Mouse (Mus musculus) small intestine, adult 2 months (tissue): ENCODE results near the gene Six5. TPM values are rescaled to one million over a fixed set of nuclear protein-coding genes. Genes with fewer than 3 reads are reported as not detected.
A peak's percentile ranks its signal among the peaks of the same experiment; 100 is the strongest.

Source experiments
- H3K27ac ChIP-seq: fragments of 200-500 bp; 2 replicates; pipeline ENCODE4 v1.5.1; 2012; ENCODE audit warnings: low read depth, low read length, control low read depth, inconsistent platforms; ENCODE audit not compliant: insufficient read depth
- H3K27me3 ChIP-seq: fragments of 200-500 bp; 2 replicates; pipeline ENCODE4 v1.6.1; 2012; ENCODE audit warnings: mild to moderate bottlenecking, moderate library complexity, low read length, inconsistent platforms; ENCODE audit not compliant: control insufficient read depth, insufficient read depth
- H3K36me3 ChIP-seq: fragments of 200-500 bp; 2 replicates; pipeline ENCODE4 v1.6.1; 2012; ENCODE audit warnings: mild to moderate bottlenecking, low read length, control low read depth, inconsistent platforms; ENCODE audit not compliant: control insufficient read depth, insufficient read depth
- H3K4me1 ChIP-seq: fragments of 200-500 bp; 2 replicates; pipeline ENCODE4 v1.6.1; 2012; ENCODE audit warnings: low read length, inconsistent platforms, mixed read lengths; ENCODE audit not compliant: control insufficient read depth, insufficient read depth, insufficient read length
- H3K4me3 ChIP-seq: fragments of 200-500 bp; 2 replicates; pipeline ENCODE4 v1.5.1; 2012; ENCODE audit warnings: low read depth, mild to moderate bottlenecking, control low read depth, inconsistent platforms, low read length, moderate library complexity
- CTCF ChIP-seq: fragments of 200-500 bp; IDR thresholded peaks from 2 replicates; pipeline ENCODE4 v1.5.1; 2012; ENCODE audit warnings: low read depth, mild to moderate bottlenecking, control low read depth, inconsistent platforms, low read length, moderate library complexity, mixed read lengths; ENCODE audit not compliant: insufficient replicate concordance, insufficient read length; ENCODE audit errors: extremely low read depth
- POLR2A ChIP-seq: fragments of 200-500 bp; IDR thresholded peaks from 2 replicates; pipeline ENCODE4 v1.6.1; 2012; ENCODE audit warnings: low read depth, mild to moderate bottlenecking, control low read depth, inconsistent platforms, low read length, moderate library complexity
- WGBS: fragments of 180-500 bp; shearing (Covaris S2); methylation state at CpG from one replicate; pipeline ENCODE4 v1.1.7; 2018; 5-methylcytosine and 5-hydroxymethylcytosine counted together
- polyA plus RNA-seq: library from polyadenylated mRNA; depleted of rRNA; stranded (reverse); fragments of >200 nt; gene quantifications from 2 replicates; pipeline ENCODE4 v1.2.3, GENCODE M21; 2012

Six5 gene
- polyA plus RNA-seq, 1 experiment: 14.1 TPM

DNA sequence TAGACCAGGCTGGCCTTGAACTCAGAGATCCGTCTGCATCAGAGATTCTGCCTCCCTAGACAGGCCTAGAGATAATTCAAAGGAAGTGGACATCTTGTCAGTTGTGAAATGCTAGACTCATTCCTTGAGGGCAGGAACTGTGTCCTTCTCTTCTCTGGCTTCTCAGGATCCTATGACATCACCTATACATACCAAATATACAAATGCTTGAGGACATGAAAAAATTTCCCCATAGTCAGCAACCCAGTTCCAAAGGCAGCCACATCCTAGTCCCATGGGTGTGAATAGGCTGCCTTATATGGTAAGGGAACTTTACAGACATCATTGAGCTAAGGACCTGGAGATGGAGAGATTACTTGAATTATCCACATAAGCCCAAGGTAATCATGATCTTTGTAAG, 15.2 kb downstream of the Six5 start:
- Histone ChIP-seq H3K27me3 (no peaks in the 10 kb centered on the region), H3K36me3 (no peaks in the 10 kb centered on the region), H3K4me3 (no peak overlapping the region), H3K27ac (no peak overlapping the region), H3K4me1 (no peaks in the 10 kb centered on the region)
- 86% methylated on average over 1 of the region's 1 CpGs for WGBS
- TF ChIP-seq POLR2A: no peak
- no peak for TF ChIP-seq CTCF

GRCm38 (mm10) chr7:19118028-19118771, 23.8 kb downstream of the Six5 start, which contains the start of gene Gm4969:
Gene Gm4969 (minus strand): TSS chr7:19118368.
- H3K4me1 ChIP-seq: peaks cover 7% of the 10 kb centered on the region
- H3K36me3 ChIP-seq: no peaks in the 10 kb centered on the region
- TF ChIP-seq POLR2A: no peak
- no peak for TF ChIP-seq CTCF
- H3K27me3 ChIP-seq: no peaks in the 10 kb centered on the region
- no peak within 1 kb of the TSS for H3K27ac ChIP-seq
- 37% methylated on average over 63 of the region's 64 CpGs for WGBS
- peak within 1 kb of the TSS; percentile 9; the same call in 1 of the 2 replicates for H3K4me3 ChIP-seq

GRCm38 (mm10) chr7:19119083-19119482, 24.7 kb downstream of the Six5 start:
- H3K36me3 ChIP-seq: no peaks in the 10 kb centered on the region
- no peak for TF ChIP-seq CTCF
- no peak for TF ChIP-seq POLR2A
- H3K4me3 ChIP-seq: no peak overlapping the region

GRCm38 (mm10) chr7:19119631-19120429, 25.4 kb downstream of the Six5 start, which contains the start of gene Fbxo46:
Gene Fbxo46 (plus strand): TSS chr7:19119859.
- WGBS: 1% methylated on average over 34 of the region's 34 CpGs
- Histone ChIP-seq H3K27me3 (no peaks in the 10 kb centered on the region), H3K36me3 (no peaks in the 10 kb centered on the region), H3K4me3 (peak within 1 kb of the TSS; percentile 86), H3K4me1 (peaks cover 9% of the 10 kb centered on the region), H3K27ac (no peak within 1 kb of the TSS)
- TF ChIP-seq POLR2A: peak; percentile 94
- TF ChIP-seq CTCF: no peak; the same call in 1 of the 2 replicates

More at GRCm38 (mm10) chr7:19119083-19119482, 24.7 kb downstream of the Six5 start:
- H3K27ac ChIP-seq: no peak overlapping the region
- H3K27me3 ChIP-seq: no peaks in the 10 kb centered on the region
- H3K4me1 ChIP-seq: peaks cover 7% of the 10 kb centered on the region
- 85% methylated on average over 8 of the region's 8 CpGs for WGBS

DNA sequence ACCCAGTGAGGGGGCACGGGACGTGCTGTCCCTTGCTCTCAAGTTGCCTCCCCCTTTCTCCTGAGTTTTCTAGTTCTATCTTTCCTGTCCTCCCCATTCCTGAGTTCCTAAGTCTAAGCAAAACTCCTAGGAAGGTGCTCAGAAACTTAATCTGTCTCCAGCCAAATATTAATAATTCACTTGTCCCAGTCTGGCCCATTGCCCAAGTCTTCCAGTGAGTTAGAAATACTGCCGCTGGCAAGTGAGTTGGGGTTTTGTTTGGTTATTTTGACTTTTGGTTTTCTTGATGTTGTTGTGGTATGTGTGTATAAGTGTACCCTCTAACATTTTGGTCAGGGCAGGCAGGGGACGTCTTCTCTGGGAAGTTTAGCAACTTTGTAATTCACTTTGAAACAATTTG, 27.3 kb downstream of the Six5 start:
- 78% methylated on average over 4 of the region's 4 CpGs for WGBS
- no peak overlapping the region for H3K27ac ChIP-seq

DNA sequence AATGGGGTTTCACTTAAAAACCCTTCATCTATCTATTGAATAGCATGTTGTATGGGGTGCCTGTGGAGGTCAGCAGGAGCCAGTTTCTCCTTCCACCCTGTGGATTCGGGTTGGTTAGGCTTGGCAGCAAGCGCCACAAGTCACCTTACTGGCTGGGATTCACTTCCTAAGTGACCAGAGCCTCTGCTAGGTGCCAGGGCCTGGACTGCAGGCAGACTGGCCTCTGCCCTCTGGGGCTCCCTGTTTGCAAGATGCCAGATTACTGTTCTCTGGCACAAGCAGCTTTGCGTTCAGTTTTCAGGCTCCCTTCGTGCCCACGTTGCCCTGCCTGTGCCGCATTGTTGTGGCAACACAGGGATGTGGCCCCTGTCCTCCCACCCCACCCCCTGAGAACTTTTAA, 30.3 kb downstream of the Six5 start:
- peaks cover 5% of the 10 kb centered on the region; the same call in 1 of the 2 replicates for H3K4me1 ChIP-seq
- no peaks in the 10 kb centered on the region for H3K27me3 ChIP-seq
- WGBS: 85% methylated on average over 6 of the region's 6 CpGs
- no peak overlapping the region for H3K4me3 ChIP-seq
- no peak overlapping the region for H3K27ac ChIP-seq
- peaks cover 9% of the 10 kb centered on the region for H3K36me3 ChIP-seq
- no peak for TF ChIP-seq POLR2A
- no peak for TF ChIP-seq CTCF

More for the DNA sequence above, 27.3 kb downstream of the Six5 start:
- peaks cover 10% of the 10 kb centered on the region for H3K4me1 ChIP-seq
- TF ChIP-seq CTCF (no peak), POLR2A (no peak)
- H3K27me3 ChIP-seq: no peaks in the 10 kb centered on the region
- H3K36me3 ChIP-seq: peaks cover 3% of the 10 kb centered on the region
- no peak overlapping the region for H3K4me3 ChIP-seq

GRCm38 (mm10) chr7:19127744-19128143, 33.4 kb downstream of the Six5 start:
- Histone ChIP-seq H3K27ac (no peak overlapping the region), H3K4me3 (no peak overlapping the region), H3K36me3 (peaks cover 9% of the 10 kb centered on the region), H3K27me3 (no peaks in the 10 kb centered on the region), H3K4me1 (peaks cover 7% of the 10 kb centered on the region; the same call in 1 of the 2 replicates)
- no peak for TF ChIP-seq POLR2A
- TF ChIP-seq CTCF: no peak
- WGBS: 62% methylated on average over 5 of the region's 5 CpGs
